Mouse (Mus musculus): ENCODE measurements around the gene Deup1. TPM values are rescaled to one million over a fixed set of nuclear protein-coding genes. Genes with fewer than 3 reads are reported as not detected.

Gene Deup1
- polyA plus RNA-seq, 1 experiment from 2014 or later = 0.20 TPM

DNA sequence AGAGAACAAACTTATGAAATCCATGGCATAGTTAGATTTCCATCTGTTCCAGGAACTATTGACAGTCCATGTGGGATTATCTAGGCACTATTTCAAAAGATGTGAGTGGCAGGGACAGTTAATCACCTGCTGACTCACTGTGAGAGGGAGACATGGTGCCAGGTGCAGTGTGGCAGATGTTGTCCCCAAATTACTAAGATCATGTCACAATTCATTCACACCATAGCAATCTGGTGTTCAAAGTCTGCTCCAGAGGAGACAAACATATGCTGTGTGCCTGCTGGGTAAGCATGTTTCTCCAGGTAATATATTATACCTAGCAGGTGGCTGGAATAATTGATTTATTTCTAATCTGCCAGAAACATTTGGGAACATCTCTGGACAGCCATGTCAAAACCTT is 25.3 kb upstream of the Deup1 start:
- Histone ChIP-seq H3K27me3 (ENCODE audit: control insufficient read depth, insufficient read depth, low read length) (no peaks in the 10 kb centered on the region), H3K4me2 (ENCODE audit: low read length) (no peak overlapping the region), H3K4me3 (ENCODE audit: control insufficient read depth in 1 of 2, insufficient read depth in 1 of 2, low read depth in 1 of 2, low read length in 2 of 2) (no peak overlapping the region), H3K4me1 (ENCODE audit: control insufficient read depth in 2 of 2, insufficient read depth in 2 of 2, low read length in 2 of 2) (no peaks in the 10 kb centered on the region), H3K9ac (ENCODE audit: low read length) (no peak overlapping the region), H3K27ac (replicated peaks in 1 of 2; ENCODE audit: control insufficient read depth in 1 of 2, insufficient read depth in 1 of 2, low read depth in 2 of 2, low read length in 2 of 2) (no peak overlapping the region), H3K9me3 (ENCODE audit: control insufficient read depth, low read length) (no peaks in the 10 kb centered on the region), H3K36me3 (ENCODE audit: control insufficient read depth, insufficient read depth, low read length) (no peaks in the 10 kb centered on the region)
- ATAC-seq (ENCODE audit: insufficient number of reproducible peaks, insufficient read depth, low FRiP score, low read depth) = no peak

DNA sequence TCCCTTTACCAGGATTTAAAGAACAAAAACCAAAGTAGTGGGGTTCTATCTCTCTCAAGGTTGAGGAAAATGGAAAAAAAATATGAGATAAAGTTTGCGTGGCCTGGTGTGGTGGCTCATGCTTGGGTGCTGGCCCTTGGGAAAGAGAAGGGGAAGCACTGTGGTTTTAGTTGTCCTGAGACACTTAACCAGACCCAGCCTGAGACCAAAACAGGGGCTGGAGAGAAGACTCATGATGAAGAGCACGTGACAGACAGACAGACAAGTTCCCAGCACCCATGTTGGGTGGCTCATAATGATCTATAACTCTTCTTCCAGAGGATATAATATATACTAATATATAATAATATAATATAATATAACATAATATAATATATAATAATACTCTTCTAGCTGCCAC is 22.2 kb upstream of the Deup1 start:
- no peak overlapping the region for H3K4me2 ChIP-seq (ENCODE audit: low read length)
- no peak overlapping the region for H3K27ac ChIP-seq (replicated peaks in 1 of 2; ENCODE audit: control insufficient read depth in 1 of 2, insufficient read depth in 1 of 2, low read depth in 2 of 2, low read length in 2 of 2)
- 90% methylated on average over 2 of the region's 2 CpGs for WGBS
- H3K9me3 ChIP-seq (ENCODE audit: control insufficient read depth, low read length) = no peaks in the 10 kb centered on the region
- H3K27me3 ChIP-seq (ENCODE audit: control insufficient read depth, insufficient read depth, low read length) = no peaks in the 10 kb centered on the region
- no peaks in the 10 kb centered on the region for H3K36me3 ChIP-seq (ENCODE audit: control insufficient read depth, insufficient read depth, low read length)
- no peak for ATAC-seq (ENCODE audit: insufficient number of reproducible peaks, insufficient read depth, low FRiP score, low read depth)
- H3K4me3 ChIP-seq (ENCODE audit: control insufficient read depth in 1 of 2, insufficient read depth in 1 of 2, low read depth in 1 of 2, low read length in 2 of 2) = no peak overlapping the region
- H3K9ac ChIP-seq (ENCODE audit: low read length) = no peak overlapping the region
- no peaks in the 10 kb centered on the region for H3K4me1 ChIP-seq (ENCODE audit: control insufficient read depth in 2 of 2, insufficient read depth in 2 of 2, low read length in 2 of 2)

DNA sequence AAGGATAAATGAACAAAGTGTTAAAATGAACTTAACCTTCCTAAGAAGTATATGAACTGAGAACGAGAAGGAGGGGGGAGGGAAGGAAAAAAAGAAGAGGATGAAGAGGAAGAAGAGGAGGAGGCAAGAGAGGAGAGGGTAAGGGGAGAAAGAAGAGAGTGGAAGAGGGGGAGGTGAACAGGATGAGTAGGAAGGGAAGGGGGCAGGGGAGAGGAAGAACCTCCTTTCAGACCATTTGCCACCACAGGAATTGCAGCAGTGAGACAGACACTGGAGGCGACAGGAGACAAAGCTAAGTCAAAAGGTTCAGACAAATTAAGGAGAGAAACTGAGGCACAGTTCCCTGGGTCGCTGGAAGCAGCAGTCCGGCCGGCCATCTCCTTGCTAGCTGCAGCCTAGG is 349 bp downstream of the Deup1 start:
- H3K4me1 ChIP-seq (ENCODE audit: control insufficient read depth in 2 of 2, insufficient read depth in 2 of 2, low read length in 2 of 2) = peaks cover 2 to 5% of the 10 kb centered on the region in 2 experiments; a peak in 2 of 4 replicates
- H3K9me3 ChIP-seq (ENCODE audit: control insufficient read depth, low read length) = 0 out of 2 replicates have a peak, but pooled peaks cover 3% of the 10 kb centered on the region
- no peak for ATAC-seq (ENCODE audit: insufficient number of reproducible peaks, insufficient read depth, low FRiP score, low read depth)
- H3K36me3 ChIP-seq (ENCODE audit: control insufficient read depth, insufficient read depth, low read length) = no peaks in the 10 kb centered on the region
- peak overlapping the region; percentile 25 to 34; a peak in 3 of 4 replicates for H3K4me3 ChIP-seq (ENCODE audit: control insufficient read depth in 1 of 2, insufficient read depth in 1 of 2, low read depth in 1 of 2, low read length in 2 of 2)
- no peaks in the 10 kb centered on the region for H3K27me3 ChIP-seq (ENCODE audit: control insufficient read depth, insufficient read depth, low read length)
- H3K9ac ChIP-seq (ENCODE audit: low read length) = peak overlapping the region; percentile 57
- H3K27ac ChIP-seq (replicated peaks in 1 of 2; ENCODE audit: control insufficient read depth in 1 of 2, insufficient read depth in 1 of 2, low read depth in 2 of 2, low read length in 2 of 2) = no peak overlapping the region
- WGBS = 14% methylated on average over 5 of the region's 5 CpGs
- H3K4me2 ChIP-seq (ENCODE audit: low read length) = peak overlapping the region; percentile 83

DNA sequence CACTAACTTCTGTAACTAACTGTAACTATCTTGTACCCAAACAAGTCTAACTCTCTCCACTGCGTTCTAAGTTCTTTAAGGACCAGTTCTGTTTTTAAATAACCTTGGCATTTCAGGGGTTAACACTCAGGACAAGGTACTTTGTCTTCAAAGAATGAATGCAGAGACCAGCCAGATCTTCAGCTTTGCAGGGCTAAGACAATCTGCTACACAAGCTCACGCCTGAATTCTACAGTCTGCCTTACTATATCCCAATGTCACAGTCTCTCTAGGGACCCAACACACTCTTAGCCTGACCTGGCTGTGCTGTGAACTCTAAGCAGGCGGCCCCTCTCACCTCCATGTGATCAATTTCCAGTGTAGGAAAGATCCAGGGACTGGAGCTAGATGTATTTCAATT is 3.0 kb downstream of the Deup1 start:
- WGBS = 70% methylated on average over 3 of the region's 3 CpGs
- no peaks in the 10 kb centered on the region for H3K36me3 ChIP-seq (ENCODE audit: control insufficient read depth, insufficient read depth, low read length)
- ATAC-seq (ENCODE audit: insufficient number of reproducible peaks, insufficient read depth, low FRiP score, low read depth) = no peak
- H3K27me3 ChIP-seq (ENCODE audit: control insufficient read depth, insufficient read depth, low read length) = no peaks in the 10 kb centered on the region
- no peak overlapping the region for H3K4me2 ChIP-seq (ENCODE audit: low read length)
- H3K4me3 ChIP-seq (ENCODE audit: control insufficient read depth in 1 of 2, insufficient read depth in 1 of 2, low read depth in 1 of 2, low read length in 2 of 2) = no peak overlapping the region
- no peak overlapping the region for H3K9ac ChIP-seq (ENCODE audit: low read length)
- no peaks in the 10 kb centered on the region for H3K9me3 ChIP-seq (ENCODE audit: control insufficient read depth, low read length)
- peaks cover 2 to 5% of the 10 kb centered on the region in 2 experiments; a peak in 2 of 4 replicates for H3K4me1 ChIP-seq (ENCODE audit: control insufficient read depth in 2 of 2, insufficient read depth in 2 of 2, low read length in 2 of 2)
- no peak overlapping the region for H3K27ac ChIP-seq (replicated peaks in 1 of 2; ENCODE audit: control insufficient read depth in 1 of 2, insufficient read depth in 1 of 2, low read depth in 2 of 2, low read length in 2 of 2)

DNA sequence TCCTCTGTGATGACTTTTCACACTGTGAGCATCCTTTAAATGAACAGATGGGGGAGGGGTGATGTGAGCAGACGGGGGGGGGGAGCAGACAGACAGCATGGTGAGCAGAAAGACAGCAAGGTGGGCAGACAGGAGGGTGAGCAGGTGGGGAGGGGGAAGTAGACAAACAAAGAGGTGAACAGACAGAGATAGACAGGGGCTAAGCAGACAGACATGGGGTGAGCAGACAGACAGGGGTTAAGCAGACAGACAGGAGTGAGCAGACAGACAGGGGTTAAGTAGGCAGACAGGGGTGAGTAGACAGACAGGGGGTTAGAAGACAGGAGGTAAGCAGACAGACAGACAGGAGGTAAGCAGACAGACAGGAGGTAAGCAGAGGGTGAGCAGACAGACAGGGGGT is 8.0 kb downstream of the Deup1 start:
- no peak overlapping the region for H3K4me2 ChIP-seq (ENCODE audit: low read length)
- H3K9ac ChIP-seq (ENCODE audit: low read length) = no peak overlapping the region
- no peaks in the 10 kb centered on the region for H3K9me3 ChIP-seq (ENCODE audit: control insufficient read depth, low read length)
- H3K36me3 ChIP-seq (ENCODE audit: control insufficient read depth, insufficient read depth, low read length) = no peaks in the 10 kb centered on the region
- H3K27ac ChIP-seq (replicated peaks in 1 of 2; ENCODE audit: control insufficient read depth in 1 of 2, insufficient read depth in 1 of 2, low read depth in 2 of 2, low read length in 2 of 2) = no peak overlapping the region
- WGBS = 80% methylated on average over 1 of the region's 1 CpGs
- ATAC-seq (ENCODE audit: insufficient number of reproducible peaks, insufficient read depth, low FRiP score, low read depth) = no peak
- H3K4me1 ChIP-seq (ENCODE audit: control insufficient read depth in 2 of 2, insufficient read depth in 2 of 2, low read length in 2 of 2) = no peaks in the 10 kb centered on the region
- no peaks in the 10 kb centered on the region for H3K27me3 ChIP-seq (ENCODE audit: control insufficient read depth, insufficient read depth, low read length)
- no peak overlapping the region for H3K4me3 ChIP-seq (ENCODE audit: control insufficient read depth in 1 of 2, insufficient read depth in 1 of 2, low read depth in 1 of 2, low read length in 2 of 2)

DNA sequence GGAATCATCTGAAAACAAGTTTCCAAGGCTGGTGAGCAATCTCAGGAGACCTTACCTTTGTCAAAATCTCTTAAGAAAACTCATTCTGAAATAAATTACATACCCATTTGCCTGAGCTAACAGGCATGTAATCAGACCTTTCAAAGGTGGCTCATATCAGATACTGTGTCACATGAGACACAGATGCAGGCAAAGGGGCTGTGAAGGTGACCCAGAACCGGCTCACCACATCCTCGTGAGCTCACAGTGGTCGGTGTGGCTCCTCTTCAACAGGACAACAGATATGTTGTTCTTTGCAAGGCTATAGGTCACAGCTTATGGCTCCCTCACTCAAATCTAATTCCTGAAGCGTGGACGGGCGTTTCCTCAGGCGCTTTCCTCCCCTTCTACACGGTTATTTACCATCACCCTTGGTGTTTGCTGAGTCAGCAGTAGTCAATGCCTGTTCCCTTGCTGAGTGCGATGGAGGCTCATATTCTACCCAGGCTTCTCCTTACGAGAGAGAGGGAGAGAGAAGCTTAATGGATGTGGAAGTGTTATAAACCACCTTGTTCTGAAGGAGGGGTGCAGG is 8.6 kb downstream of the Deup1 start:
- no peak overlapping the region for H3K4me3 ChIP-seq (ENCODE audit: control insufficient read depth in 1 of 2, insufficient read depth in 1 of 2, low read depth in 1 of 2, low read length in 2 of 2)
- H3K4me2 ChIP-seq (ENCODE audit: low read length) = no peak overlapping the region
- no peaks in the 10 kb centered on the region for H3K4me1 ChIP-seq (ENCODE audit: control insufficient read depth in 2 of 2, insufficient read depth in 2 of 2, low read length in 2 of 2)
- no peak for ATAC-seq (ENCODE audit: insufficient number of reproducible peaks, insufficient read depth, low FRiP score, low read depth)
- WGBS = 63% methylated on average over 10 of the region's 10 CpGs
- H3K27me3 ChIP-seq (ENCODE audit: control insufficient read depth, insufficient read depth, low read length) = no peaks in the 10 kb centered on the region
- no peaks in the 10 kb centered on the region for H3K9me3 ChIP-seq (ENCODE audit: control insufficient read depth, low read length)
- no peak overlapping the region for H3K9ac ChIP-seq (ENCODE audit: low read length)
- H3K27ac ChIP-seq (replicated peaks in 1 of 2; ENCODE audit: control insufficient read depth in 1 of 2, insufficient read depth in 1 of 2, low read depth in 2 of 2, low read length in 2 of 2) = no peak overlapping the region
- H3K36me3 ChIP-seq (ENCODE audit: control insufficient read depth, insufficient read depth, low read length) = no peaks in the 10 kb centered on the region

DNA sequence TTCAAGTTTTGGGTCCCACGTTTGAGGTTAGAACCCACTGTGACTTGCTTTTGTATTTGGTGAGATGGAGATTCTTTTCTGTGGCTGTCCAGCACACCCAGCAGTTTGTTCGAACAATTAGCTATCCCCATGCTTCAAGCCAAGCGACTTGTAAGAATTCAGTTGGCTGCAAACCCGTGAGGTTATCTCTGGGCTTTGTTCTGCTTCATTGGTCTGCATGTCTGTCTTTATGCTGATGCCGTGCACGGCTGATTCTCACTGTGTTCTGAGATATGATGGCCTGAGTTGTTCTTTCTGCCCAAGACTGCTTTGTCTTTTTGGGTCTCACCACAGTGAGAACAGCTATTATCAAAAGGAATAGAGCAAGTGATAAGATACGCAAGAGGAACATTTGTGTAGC is 10.7 kb downstream of the Deup1 start:
- no peaks in the 10 kb centered on the region for H3K27me3 ChIP-seq (ENCODE audit: control insufficient read depth, insufficient read depth, low read length)
- no peak overlapping the region for H3K9ac ChIP-seq (ENCODE audit: low read length)
- no peak overlapping the region for H3K4me3 ChIP-seq (ENCODE audit: control insufficient read depth in 1 of 2, insufficient read depth in 1 of 2, low read depth in 1 of 2, low read length in 2 of 2)
- H3K9me3 ChIP-seq (ENCODE audit: control insufficient read depth, low read length) = no peaks in the 10 kb centered on the region
- H3K4me1 ChIP-seq (ENCODE audit: control insufficient read depth in 2 of 2, insufficient read depth in 2 of 2, low read length in 2 of 2) = no peaks in the 10 kb centered on the region
- ATAC-seq (ENCODE audit: insufficient number of reproducible peaks, insufficient read depth, low FRiP score, low read depth) = no peak
- H3K27ac ChIP-seq (replicated peaks in 1 of 2; ENCODE audit: control insufficient read depth in 1 of 2, insufficient read depth in 1 of 2, low read depth in 2 of 2, low read length in 2 of 2) = no peak overlapping the region
- H3K36me3 ChIP-seq (ENCODE audit: control insufficient read depth, insufficient read depth, low read length) = no peaks in the 10 kb centered on the region
- WGBS = 33% methylated on average over 7 of the region's 7 CpGs
- no peak overlapping the region for H3K4me2 ChIP-seq (ENCODE audit: low read length)

DNA sequence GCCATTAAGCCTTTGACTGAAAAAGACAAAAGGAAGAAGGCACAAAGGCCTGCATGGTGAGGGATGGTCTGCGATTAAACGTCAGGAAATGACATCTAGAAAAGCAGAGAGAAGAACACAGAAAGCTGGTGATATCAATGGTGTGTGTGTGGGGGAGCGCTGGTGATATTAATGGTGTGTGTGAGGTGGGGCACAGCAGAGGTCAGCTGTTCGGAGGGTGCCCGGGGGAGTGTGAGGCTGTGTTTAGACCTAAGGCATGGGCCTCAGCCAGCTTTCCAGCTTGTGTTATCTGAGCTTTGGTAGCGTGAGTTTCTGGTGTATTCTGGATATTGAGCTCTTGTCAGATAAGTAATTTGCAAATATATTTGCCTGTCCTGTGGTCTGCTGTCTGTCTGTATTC is 11.3 kb downstream of the Deup1 start:
- ATAC-seq (ENCODE audit: insufficient number of reproducible peaks, insufficient read depth, low FRiP score, low read depth) = no peak
- no peaks in the 10 kb centered on the region for H3K36me3 ChIP-seq (ENCODE audit: control insufficient read depth, insufficient read depth, low read length)
- no peaks in the 10 kb centered on the region for H3K27me3 ChIP-seq (ENCODE audit: control insufficient read depth, insufficient read depth, low read length)
- no peaks in the 10 kb centered on the region for H3K9me3 ChIP-seq (ENCODE audit: control insufficient read depth, low read length)
- no peak overlapping the region for H3K4me2 ChIP-seq (ENCODE audit: low read length)
- no peaks in the 10 kb centered on the region for H3K4me1 ChIP-seq (ENCODE audit: control insufficient read depth in 2 of 2, insufficient read depth in 2 of 2, low read length in 2 of 2)
- H3K27ac ChIP-seq (replicated peaks in 1 of 2; ENCODE audit: control insufficient read depth in 1 of 2, insufficient read depth in 1 of 2, low read depth in 2 of 2, low read length in 2 of 2) = no peak overlapping the region
- no peak overlapping the region for H3K9ac ChIP-seq (ENCODE audit: low read length)
- WGBS = 54% methylated on average over 6 of the region's 6 CpGs
- H3K4me3 ChIP-seq (ENCODE audit: control insufficient read depth in 1 of 2, insufficient read depth in 1 of 2, low read depth in 1 of 2, low read length in 2 of 2) = no peak overlapping the region

Measured in heart, embryonic 14.5 days (tissue).